Mouse (Mus musculus) thymus, adult 2 months (tissue): ENCODE results near the gene Pogk. TPM values are rescaled to one million over a fixed set of nuclear protein-coding genes. Genes with fewer than 3 reads are reported as not detected.

ENCODE experiments used
- DNase-seq: peaks from one replicate; pipeline ENCODE4 v3.0.0; 2021
- H3K27ac ChIP-seq: fragments of 200-500 bp; 2 replicates; pipeline ENCODE4 v1.5.1; 2012; ENCODE audit warnings: low read length, control low read depth; ENCODE audit not compliant: control insufficient read depth, insufficient read depth
- H3K27me3 ChIP-seq: fragments of 200-500 bp; 2 replicates; pipeline ENCODE4 v1.6.1; 2012; ENCODE audit warnings: mild to moderate bottlenecking, low read length, moderate library complexity, mixed read lengths; ENCODE audit not compliant: control insufficient read depth, insufficient read depth
- H3K36me3 ChIP-seq: fragments of 200-500 bp; 2 replicates; pipeline ENCODE4 v1.6.1; 2012; ENCODE audit warnings: mild to moderate bottlenecking, low read length, moderate library complexity; ENCODE audit not compliant: control insufficient read depth, insufficient read depth
- H3K4me1 ChIP-seq: fragments of 200-500 bp; replicated peaks from 2 replicates; pipeline ENCODE4 v1.6.1; 2012; ENCODE audit warnings: low read length; ENCODE audit not compliant: control insufficient read depth, insufficient read depth
- H3K4me3 ChIP-seq: fragments of 200-500 bp; 2 replicates; pipeline ENCODE4 v1.5.1; 2012; ENCODE audit warnings: mild to moderate bottlenecking, low read length, control low read depth, moderate library complexity; ENCODE audit not compliant: control insufficient read depth, insufficient read depth
- CTCF ChIP-seq: fragments of 200-500 bp; IDR thresholded peaks from 2 replicates; pipeline ENCODE4 v1.5.1; 2012; ENCODE audit warnings: mild to moderate bottlenecking, control low read depth, low read length, moderate library complexity, borderline replicate concordance; ENCODE audit not compliant: control insufficient read depth, poor library complexity, insufficient read depth; ENCODE audit errors: extremely low read depth
- POLR2A ChIP-seq: fragments of 200-500 bp; IDR thresholded peaks from 2 replicates; pipeline ENCODE4 v1.6.1; 2012; ENCODE audit warnings: mild to moderate bottlenecking, low read length, control low read depth, moderate library complexity; ENCODE audit not compliant: control insufficient read depth, poor library complexity, insufficient read depth; ENCODE audit errors: extremely low read depth
- WGBS: fragments of 180-500 bp; shearing (Covaris S2); methylation state at CpG from one replicate; pipeline ENCODE4 v1.1.7; 2018; 5-methylcytosine and 5-hydroxymethylcytosine counted together
- polyA plus RNA-seq: library from polyadenylated mRNA; depleted of rRNA; stranded (reverse); fragments of >200 nt; gene quantifications from 2 replicates; pipeline ENCODE4 v1.2.3, GENCODE M21; 2012; rRNA removed

The Pogk gene
- 7.4 and 8.1 TPM in 2 replicates for polyA plus RNA-seq

DNA sequence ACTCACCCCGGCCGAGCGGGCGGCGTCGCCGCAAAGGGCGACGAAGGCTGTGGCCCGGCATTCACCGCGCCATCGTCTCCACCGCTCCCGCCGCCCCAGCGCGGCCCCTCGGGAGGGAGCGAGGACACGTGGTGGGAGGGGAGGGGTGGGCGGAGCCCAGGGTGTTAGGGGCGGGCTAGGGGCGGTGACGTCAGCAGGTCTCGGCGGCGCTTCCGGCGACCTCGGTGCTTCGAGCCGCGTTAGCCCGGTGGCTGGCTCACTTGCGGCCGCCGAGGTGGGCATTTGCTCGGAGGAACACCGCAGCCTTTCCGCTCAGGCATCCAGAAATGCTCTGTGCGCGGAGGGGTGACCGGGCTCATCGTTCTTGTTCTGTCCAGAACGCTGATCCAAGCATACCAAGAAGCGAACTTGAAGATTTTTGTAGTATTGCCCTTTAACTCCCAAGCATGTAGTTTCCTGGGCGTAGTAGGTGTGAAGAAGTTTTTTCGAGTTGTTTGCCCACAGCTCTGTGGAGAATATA, at the start of gene Pogk:
Pogk (minus strand) TSS at position 163 of the 520 bp plus-strand sequence.
- WGBS = 2% methylated on average over 49 of the region's 49 CpGs
- H3K4me1 ChIP-seq = peaks cover 4% of the 10 kb centered on the region
- H3K4me3 ChIP-seq = peak within 1 kb of the TSS; percentile 56
- peak; percentile 40; the same call in 1 of the 2 replicates for TF ChIP-seq POLR2A
- no peak for TF ChIP-seq CTCF
- no peaks in the 10 kb centered on the region for H3K36me3 ChIP-seq
- H3K27ac ChIP-seq = no peak within 1 kb of the TSS
- DNase-seq = peak; percentile 80
- H3K27me3 ChIP-seq = no peaks in the 10 kb centered on the region; the same call in 1 of the 2 replicates

DNA sequence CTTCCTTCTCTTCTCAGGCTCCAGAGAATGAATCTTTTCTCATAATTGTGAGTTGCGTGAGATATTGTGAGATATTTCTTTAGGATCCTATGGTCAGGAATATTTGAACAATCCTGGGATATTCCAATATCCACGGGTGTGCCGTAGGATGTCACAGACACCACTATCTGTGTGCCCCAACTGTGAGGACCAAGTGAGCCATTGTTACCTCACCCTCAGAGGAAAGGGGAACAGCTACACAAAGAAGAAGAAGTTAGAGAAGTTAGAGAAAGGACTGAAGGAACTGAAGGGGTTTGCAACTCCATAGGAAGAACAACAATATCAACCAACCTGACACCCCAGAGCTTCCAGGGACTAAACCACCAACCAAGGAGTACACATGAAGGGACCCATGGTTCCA, 32.3 kb upstream of the Pogk start:
- DNase-seq = no peak
- WGBS = 93% methylated on average over 3 of the region's 3 CpGs
- Histone ChIP-seq H3K4me3 (no peak overlapping the region), H3K4me1 (no peaks in the 10 kb centered on the region), H3K27me3 (no peaks in the 10 kb centered on the region), H3K27ac (no peak overlapping the region), H3K36me3 (no peaks in the 10 kb centered on the region)
- TF ChIP-seq POLR2A (no peak), CTCF (no peak)

DNA sequence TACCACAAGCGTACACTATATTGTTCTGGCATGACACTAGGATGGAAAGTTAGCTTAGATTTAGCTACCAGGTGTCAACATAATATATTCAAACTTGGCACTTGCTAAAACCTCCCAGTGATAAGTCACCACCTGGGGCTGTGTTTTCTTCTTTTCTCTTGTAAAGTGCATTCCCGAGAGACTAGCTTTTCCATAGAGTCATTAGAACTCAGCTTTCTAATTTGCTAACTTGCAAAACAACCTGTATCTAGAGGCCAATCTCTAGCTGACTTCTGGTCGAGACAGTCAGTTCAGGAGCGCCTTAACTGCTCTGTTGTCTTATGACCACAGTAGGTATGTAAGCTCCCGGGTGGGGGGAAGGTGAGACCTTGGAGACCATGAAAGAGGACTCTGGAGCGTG, 29.8 kb upstream of the Pogk start:
- WGBS = 86% methylated on average over 6 of the region's 6 CpGs
- no peak for TF ChIP-seq CTCF
- TF ChIP-seq POLR2A = no peak

DNA sequence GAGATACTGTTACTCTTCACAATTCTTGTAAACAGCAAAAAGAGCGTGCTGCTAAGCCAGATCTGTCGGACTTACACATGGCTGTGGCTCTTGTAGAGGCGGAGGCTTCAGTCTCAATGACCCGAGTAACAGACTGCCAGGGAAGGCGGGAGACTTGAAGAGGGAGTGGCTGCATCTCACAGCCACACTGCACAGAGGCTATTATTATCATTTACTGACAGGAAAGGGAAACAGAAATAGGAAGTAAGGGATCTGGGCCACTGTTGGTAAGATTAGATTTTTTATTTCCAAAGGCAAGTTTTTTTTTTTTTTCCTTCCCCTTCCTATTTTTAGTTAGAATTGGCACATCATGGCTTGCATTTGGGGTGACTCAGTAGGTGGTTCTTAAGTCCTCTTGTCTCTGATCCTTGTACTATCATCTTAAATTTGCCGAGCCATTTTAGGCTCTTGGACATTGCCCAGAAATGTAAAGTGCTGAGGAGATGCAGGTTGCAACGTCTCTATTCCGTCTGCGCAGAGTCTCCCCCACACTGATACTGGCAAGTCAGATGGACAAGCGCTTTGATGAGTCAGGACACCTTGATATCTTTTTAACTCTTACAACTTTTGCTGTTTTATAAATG, 20.3 kb upstream of the Pogk start:
- 18% methylated on average over 10 of the region's 10 CpGs for WGBS
- no peak for DNase-seq
- Histone ChIP-seq H3K27ac (no peak overlapping the region), H3K4me1 (no peaks in the 10 kb centered on the region), H3K36me3 (no peaks in the 10 kb centered on the region), H3K4me3 (no peak overlapping the region), H3K27me3 (no peaks in the 10 kb centered on the region)
- TF ChIP-seq POLR2A = no peak
- no peak for TF ChIP-seq CTCF

More for the DNA sequence above, 29.8 kb upstream of the Pogk start:
- Histone ChIP-seq H3K27me3 (no peaks in the 10 kb centered on the region), H3K4me1 (no peaks in the 10 kb centered on the region), H3K36me3 (no peaks in the 10 kb centered on the region), H3K27ac (no peak overlapping the region), H3K4me3 (no peak overlapping the region)
- no peak for DNase-seq

DNA sequence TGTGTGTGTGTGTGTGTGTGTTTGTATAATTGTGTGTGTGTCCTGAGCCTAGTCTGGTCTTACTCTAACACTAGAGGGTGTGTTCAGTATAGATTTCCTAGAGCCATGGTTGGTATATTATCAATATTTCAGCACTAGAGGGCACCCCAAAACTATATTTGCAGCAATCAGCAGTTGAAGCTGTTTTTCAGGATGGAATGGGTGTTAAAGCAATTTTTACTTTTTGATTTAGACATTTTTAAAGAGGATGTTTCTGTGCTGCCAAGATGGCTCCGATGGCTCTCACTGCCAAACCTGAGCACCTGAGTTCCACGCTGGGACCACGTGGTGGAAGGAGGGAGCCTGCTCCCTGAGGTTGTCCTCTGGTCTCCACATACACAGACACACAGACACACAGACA, 19.4 kb upstream of the Pogk start:
- Histone ChIP-seq H3K27me3 (no peaks in the 10 kb centered on the region), H3K36me3 (no peaks in the 10 kb centered on the region), H3K4me3 (no peak overlapping the region), H3K4me1 (no peaks in the 10 kb centered on the region), H3K27ac (no peak overlapping the region)
- TF ChIP-seq POLR2A (no peak), CTCF (no peak)
- WGBS = 6% methylated on average over 3 of the region's 3 CpGs
- no peak for DNase-seq

DNA sequence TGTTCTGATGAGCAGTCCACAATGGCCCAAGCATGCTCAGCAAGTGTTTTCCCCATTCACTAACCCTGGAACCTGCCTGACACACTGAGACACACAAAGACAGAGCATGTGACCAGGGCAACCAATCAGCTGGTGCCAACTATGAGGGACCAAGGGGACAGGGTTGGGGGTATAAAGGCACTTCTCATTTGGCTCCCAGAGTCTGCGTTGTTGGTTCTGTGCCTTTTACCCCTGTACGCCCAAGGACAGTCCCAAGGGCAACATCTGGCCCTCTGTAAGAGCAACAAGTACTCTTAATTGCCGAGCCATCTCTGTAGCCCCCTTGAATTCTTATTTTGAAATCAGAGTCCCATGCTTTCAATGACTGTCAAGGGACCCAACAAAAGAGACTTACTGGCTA, 2.6 kb upstream of the Pogk start:
- WGBS = 100% methylated on average over 3 of the region's 3 CpGs

DNA sequence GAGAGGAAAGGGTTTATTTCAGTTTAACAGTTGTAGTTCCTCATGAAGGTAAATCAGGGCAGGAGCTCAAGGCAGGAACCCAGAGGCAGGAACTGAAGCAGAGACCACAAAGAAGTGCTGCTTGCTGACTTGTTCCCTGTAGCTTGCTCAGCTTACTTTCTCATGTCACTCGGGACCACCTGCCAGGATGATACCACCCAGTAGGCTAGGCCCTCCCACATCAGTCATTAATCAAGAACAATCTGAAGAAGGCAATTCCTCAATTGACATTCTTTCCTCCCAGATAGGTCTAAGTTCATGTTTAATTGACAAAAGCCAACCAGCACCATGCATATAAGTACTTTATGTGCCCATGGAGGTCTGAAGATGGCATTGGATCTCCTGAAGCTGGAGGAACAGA, 1.9 kb upstream of the Pogk start:
- TF ChIP-seq POLR2A = no peak
- TF ChIP-seq CTCF = no peak
- H3K4me1 ChIP-seq = peaks cover 4% of the 10 kb centered on the region
- no peaks in the 10 kb centered on the region; the same call in 1 of the 2 replicates for H3K27me3 ChIP-seq
- WGBS = 100% methylated on average over 1 of the region's 1 CpGs
- no peak overlapping the region for H3K27ac ChIP-seq
- H3K36me3 ChIP-seq = no peaks in the 10 kb centered on the region
- no peak overlapping the region for H3K4me3 ChIP-seq
- no peak for DNase-seq

More for the DNA sequence above, 2.6 kb upstream of the Pogk start:
- Histone ChIP-seq H3K27ac (no peak overlapping the region), H3K27me3 (no peaks in the 10 kb centered on the region; the same call in 1 of the 2 replicates), H3K4me3 (no peak overlapping the region), H3K4me1 (peaks cover 4% of the 10 kb centered on the region), H3K36me3 (no peaks in the 10 kb centered on the region)
- DNase-seq = no peak
- no peak for TF ChIP-seq POLR2A
- TF ChIP-seq CTCF = no peak
